Mouse (Mus musculus) urinary bladder, postnatal 36 days (tissue): Measurements from ENCODE around the gene Ror1.

ENCODE experiments used
- DNase-seq, 2 experiments: peaks; one replicate each; pipeline ENCODE4 v3.0.0; 2022; ENCODE audit warnings: low spot score in 2 of 2, mixed read lengths in 1 of 2

The Ror1 gene

GRCm38 (mm10) chr4:100158401-100158800 lies 62.8 kb downstream of the Ror1 start:
- DNase-seq = no peak

- no peak for DNase-seq
Measured at GRCm38 (mm10) chr4:100160156-100160555, 64.6 kb downstream of the Ror1 start.

- no peak for DNase-seq
Measured at GRCm38 (mm10) chr4:100165790-100166189, 70.2 kb downstream of the Ror1 start.

GRCm38 (mm10) chr4:100166871-100167270 lies 71.3 kb downstream of the Ror1 start:
- DNase-seq = no peak

GRCm38 (mm10) chr4:100169683-100170082 lies 74.1 kb downstream of the Ror1 start:
- DNase-seq = no peak

GRCm38 (mm10) chr4:100170161-100170650 lies 74.6 kb downstream of the Ror1 start:
- peak in 1 of 2 experiments; percentile 9 for DNase-seq

- no peak for DNase-seq
Measured at GRCm38 (mm10) chr4:100170743-100171142, 75.2 kb downstream of the Ror1 start.

GRCm38 (mm10) chr4:100171483-100171898 lies 75.9 kb downstream of the Ror1 start:
- DNase-seq = no peak

GRCm38 (mm10) chr4:100175594-100175993 lies 80.0 kb downstream of the Ror1 start:
- no peak for DNase-seq

- DNase-seq = no peak
Measured at GRCm38 (mm10) chr4:100178316-100178715, 82.7 kb downstream of the Ror1 start.

- DNase-seq = peak; percentile 32 to 65
Measured at GRCm38 (mm10) chr4:100181676-100182075, 86.1 kb downstream of the Ror1 start.

GRCm38 (mm10) chr4:100186781-100187180 lies 91.2 kb downstream of the Ror1 start:
- DNase-seq = no peak

GRCm38 (mm10) chr4:100187563-100188200 lies 92.1 kb downstream of the Ror1 start:
- no peak for DNase-seq

- peak in 1 of 2 experiments; percentile 12 for DNase-seq
Measured at GRCm38 (mm10) chr4:100188201-100188699, 92.7 kb downstream of the Ror1 start.

GRCm38 (mm10) chr4:100191483-100191882 lies 95.9 kb downstream of the Ror1 start:
- no peak for DNase-seq

- no peak for DNase-seq
Measured at GRCm38 (mm10) chr4:100194136-100194535, 98.5 kb downstream of the Ror1 start.

- no peak for DNase-seq
Measured at GRCm38 (mm10) chr4:100196255-100196793, 100.7 kb downstream of the Ror1 start.

GRCm38 (mm10) chr4:100198275-100198674 lies 102.7 kb downstream of the Ror1 start:
- DNase-seq = no peak

- DNase-seq = no peak
Measured at GRCm38 (mm10) chr4:100201322-100201721, 105.7 kb downstream of the Ror1 start.

GRCm38 (mm10) chr4:100203066-100203465 lies 107.5 kb downstream of the Ror1 start:
- DNase-seq = no peak

GRCm38 (mm10) chr4:100203688-100204087 lies 108.1 kb downstream of the Ror1 start:
- DNase-seq = no peak

- DNase-seq = no peak
Measured at GRCm38 (mm10) chr4:100204381-100204780, 108.8 kb downstream of the Ror1 start.

GRCm38 (mm10) chr4:100208081-100208480 lies 112.5 kb downstream of the Ror1 start:
- no peak for DNase-seq
